Mouse (Mus musculus): ENCODE results near the gene Rab43.
"Not testable (repeated sequence)": the region's sequence is repeated elsewhere in the genome, so short reads cannot be mapped to it uniquely, and the experiment has no call there.

The Rab43 gene

GRCm38 (mm10) chr6:87784033-87784432 is 27.9 kb downstream of the Rab43 start:
- DNase-seq: no peak

GRCm38 (mm10) chr6:87780546-87781301 is 31.2 kb downstream of the Rab43 start:
- no peak for DNase-seq

GRCm38 (mm10) chr6:87779174-87780165 is 32.5 kb downstream of the Rab43 start:
- DNase-seq: peak; percentile 36 to 65

GRCm38 (mm10) chr6:87778294-87779173 is 33.4 kb downstream of the Rab43 start:
- no peak for DNase-seq

GRCm38 (mm10) chr6:87777842-87778241 is 34.1 kb downstream of the Rab43 start, which contains the start of gene Gp9:
Gp9 (plus strand) TSS chr6:87778072.
- no peak for DNase-seq

- no peak for DNase-seq
These were observed 35.3 kb downstream of the Rab43 start for GRCm38 (mm10) chr6:87776663-87777062.

- no peak for DNase-seq
These were observed 36.2 kb downstream of the Rab43 start for GRCm38 (mm10) chr6:87775588-87776245.

GRCm38 (mm10) chr6:87774909-87775308 is 37.1 kb downstream of the Rab43 start:
- no peak for DNase-seq

GRCm38 (mm10) chr6:87774466-87774865 is 37.5 kb downstream of the Rab43 start:
- DNase-seq: no peak

- no peak for DNase-seq
These were observed 41.3 kb downstream of the Rab43 start for GRCm38 (mm10) chr6:87770626-87771025.

GRCm38 (mm10) chr6:87764296-87764695 is 47.7 kb downstream of the Rab43 start:
- DNase-seq: not testable (repeated sequence)

GRCm38 (mm10) chr6:87763376-87764280 is 48.3 kb downstream of the Rab43 start:
- peak in 1 of 2 experiments; percentile 24 for DNase-seq

- no peak for DNase-seq
These were observed 49.8 kb downstream of the Rab43 start for GRCm38 (mm10) chr6:87762161-87762560.

GRCm38 (mm10) chr6:87759850-87760249 is 52.1 kb downstream of the Rab43 start:
- no peak for DNase-seq

- DNase-seq: no peak
These were observed 52.6 kb downstream of the Rab43 start for GRCm38 (mm10) chr6:87759404-87759803.

- DNase-seq: no peak
These were observed 55.1 kb downstream of the Rab43 start for GRCm38 (mm10) chr6:87756896-87757295.

GRCm38 (mm10) chr6:87755196-87755595 is 56.8 kb downstream of the Rab43 start:
- no peak for DNase-seq

- no peak for DNase-seq
These were observed 60.4 kb downstream of the Rab43 start for GRCm38 (mm10) chr6:87751574-87751973.

- DNase-seq: no peak
These were observed 61.6 kb downstream of the Rab43 start for GRCm38 (mm10) chr6:87750184-87750910.

- no peak for DNase-seq
These were observed 63.4 kb downstream of the Rab43 start for GRCm38 (mm10) chr6:87748531-87748930.
